Mouse (Mus musculus) embryonic facial prominence, embryonic 15.5 days (tissue): ENCODE results near the gene Ager. TPM values are rescaled to one million over a fixed set of nuclear protein-coding genes. Genes with fewer than 3 reads are reported as not detected.
A peak's percentile ranks its signal among the peaks of the same experiment; 100 is the strongest.

ENCODE experiments used
- ATAC-seq: fragments of 200-750 bp; cut with Nextera tagmentation; 2 replicates; pipeline ENCODE4 v1.8.0; 2017; ENCODE audit warnings: low read depth, moderate TSS enrichment; ENCODE audit not compliant: insufficient number of reproducible peaks, low FRiP score, low TSS enrichment
- H3K27ac ChIP-seq: fragments of 300-500 bp; sonication (generic); replicated peaks from 2 replicates; pipeline ENCODE4 v1.5.1; 2015; ENCODE audit warnings: mild to moderate bottlenecking, inconsistent platforms
- H3K27me3 ChIP-seq: fragments of 300-500 bp; sonication (generic); 2 replicates; pipeline ENCODE4 v1.6.1; 2015; ENCODE audit warnings: inconsistent platforms
- H3K36me3 ChIP-seq: fragments of 300-500 bp; sonication (generic); 2 replicates; pipeline ENCODE4 v1.6.1; 2015; ENCODE audit warnings: mild to moderate bottlenecking, inconsistent platforms
- H3K4me1 ChIP-seq: fragments of 300-500 bp; sonication (generic); 2 replicates; pipeline ENCODE4 v1.6.1; 2015; ENCODE audit warnings: inconsistent platforms
- H3K4me2 ChIP-seq: fragments of 300-500 bp; sonication (generic); replicated peaks from 2 replicates; pipeline ENCODE4 v1.6.1; 2015; ENCODE audit warnings: mild to moderate bottlenecking, inconsistent platforms
- H3K4me3 ChIP-seq: fragments of 300-500 bp; sonication (generic); replicated peaks from 2 replicates; pipeline ENCODE4 v1.5.1; 2015; ENCODE audit warnings: mild to moderate bottlenecking, inconsistent platforms
- H3K9ac ChIP-seq: fragments of 300-500 bp; sonication (generic); 2 replicates; pipeline ENCODE4 v1.6.1; 2015; ENCODE audit warnings: inconsistent platforms
- H3K9me3 ChIP-seq: fragments of 300-500 bp; sonication (generic); replicated peaks from 2 replicates; pipeline ENCODE4 v1.6.1; 2016; ENCODE audit warnings: inconsistent platforms
- WGBS: fragments of 180-500 bp; shearing (Covaris S2); methylation state at CpG from one replicate; pipeline ENCODE4 v1.1.7; 2015; 5-methylcytosine and 5-hydroxymethylcytosine counted together
- polyA plus RNA-seq: library from polyadenylated mRNA; unstranded; fragments of >200 nt; fragmentation: Nextera tagmentation; extraction: Ambion mirVana; gene quantifications from 2 replicates; pipeline ENCODE4 v1.2.1, GENCODE M21; 2015

The Ager gene
- polyA plus RNA-seq, 1 experiment from 2014 or later: 3.7 TPM

DNA sequence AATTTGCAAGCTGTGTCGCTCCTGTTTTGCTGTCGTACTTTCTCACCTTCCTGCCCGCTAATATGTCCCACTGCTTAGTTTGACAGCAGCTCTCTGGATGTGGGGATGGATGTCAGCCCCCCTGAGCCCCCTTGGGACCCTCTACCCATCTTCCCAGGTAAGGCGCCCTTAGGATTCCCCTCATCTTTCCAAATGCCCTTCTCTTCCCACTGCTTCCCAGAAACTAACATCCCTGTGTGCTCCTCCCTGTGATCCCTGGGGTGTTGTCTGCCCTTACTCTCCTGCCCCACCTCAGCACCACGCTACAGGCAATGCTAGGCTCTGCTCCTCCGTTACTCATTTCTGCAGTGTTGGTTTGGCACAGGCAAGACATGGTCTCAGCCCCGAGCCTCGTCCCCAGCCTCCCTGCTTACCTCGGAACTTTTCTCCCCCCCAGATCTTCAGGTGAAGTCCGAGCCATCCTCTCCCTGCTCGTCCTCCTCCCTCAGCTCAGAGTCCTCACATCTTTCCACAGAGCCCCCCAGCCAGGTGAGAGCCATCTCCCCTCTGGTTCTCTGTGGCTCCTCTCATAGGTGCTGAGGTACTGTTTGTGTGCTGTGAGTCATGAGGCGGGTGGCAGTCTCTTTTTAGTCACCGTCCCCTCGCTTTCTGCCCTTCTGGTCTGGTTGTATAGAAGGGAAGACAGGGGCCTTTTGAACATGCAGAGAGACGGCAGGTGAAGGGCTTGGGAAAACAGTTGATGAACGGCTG is 50.7 kb downstream of the Ager start:
- Histone ChIP-seq H3K36me3 (peaks cover 48% of the 10 kb centered on the region), H3K9ac (no peak overlapping the region)
- 74% methylated on average over 16 of the region's 16 CpGs for WGBS

DNA sequence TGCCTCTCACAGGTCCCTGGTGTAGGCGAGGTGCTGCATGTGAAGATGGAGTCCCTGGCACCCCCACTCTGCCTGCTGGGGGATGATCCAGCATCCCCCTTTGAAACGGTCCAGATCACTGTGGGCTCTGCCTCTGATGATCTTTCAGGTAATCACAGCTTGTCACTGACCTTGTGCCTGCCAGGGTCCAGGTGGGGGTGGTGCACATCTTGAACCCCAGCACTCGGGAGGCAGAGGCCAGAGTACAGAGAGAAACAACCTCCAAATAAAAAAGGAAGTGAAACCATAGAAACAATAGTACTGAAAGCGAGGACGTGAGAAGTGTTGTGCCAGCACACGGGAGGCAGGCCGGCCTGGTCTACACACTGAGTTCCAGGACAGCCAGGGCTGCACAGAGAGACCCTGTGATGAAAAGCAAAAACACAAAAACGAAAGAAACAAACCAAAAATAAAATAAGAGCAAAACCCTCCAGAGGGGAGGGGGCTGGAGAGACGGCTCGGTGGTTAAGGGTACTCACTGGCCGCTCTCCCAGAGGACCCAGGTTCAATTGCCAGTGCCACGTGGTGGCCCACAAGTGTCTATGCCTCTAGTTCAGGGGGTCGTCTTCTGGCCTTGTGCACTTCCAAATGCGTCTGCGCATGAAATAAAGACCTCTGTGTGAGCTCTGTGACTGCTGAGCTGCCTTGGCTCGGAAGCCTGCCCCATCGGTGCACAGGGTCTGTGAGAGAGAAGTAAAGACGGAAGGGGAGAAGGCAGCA is 51.6 kb downstream of the Ager start:
- Histone ChIP-seq H3K9me3 (no peaks in the 10 kb centered on the region), H3K27ac (no peak overlapping the region), H3K4me2 (no peak overlapping the region), H3K4me1 (peaks cover 31% of the 10 kb centered on the region), H3K27me3 (no peaks in the 10 kb centered on the region), H3K36me3 (peaks cover 54% of the 10 kb centered on the region), H3K9ac (no peak overlapping the region), H3K4me3 (no peak overlapping the region)
- WGBS: 85% methylated on average over 18 of the region's 18 CpGs
- ATAC-seq: no peak

More for the DNA sequence above, 50.7 kb downstream of the Ager start:
- peak overlapping the region; percentile 99 for H3K4me3 ChIP-seq
- no peaks in the 10 kb centered on the region for H3K27me3 ChIP-seq
- H3K9me3 ChIP-seq: no peaks in the 10 kb centered on the region
- no peak for ATAC-seq
- H3K4me2 ChIP-seq: peak overlapping the region; percentile 84
- H3K27ac ChIP-seq: no peak overlapping the region
- H3K4me1 ChIP-seq: peaks cover 33% of the 10 kb centered on the region

Other genes with a start within 250 kb of the Ager start
- gene Btnl2, start 243.0 kb upstream of the Ager start, polyA plus RNA-seq: 0.24 and 0.30 TPM in 2 replicates
- gene Btnl1, start 220.7 kb upstream of the Ager start, polyA plus RNA-seq: 0.08 TPM in 1 of 2 replicates, not detected in the other
- gene BC051142, start 199.0 kb upstream of the Ager start, polyA plus RNA-seq: 0.45 and 0.51 TPM in 2 replicates
- not detected in 2 replicates for gene Btnl4, start 120.5 kb upstream of the Ager start, polyA plus RNA-seq
- gene Btnl6, start 80.5 kb upstream of the Ager start, polyA plus RNA-seq: not detected in 2 replicates
- gene Notch4, start 33.6 kb upstream of the Ager start, polyA plus RNA-seq: 5.7 and 6.5 TPM in 2 replicates
- 8.5 and 9.7 TPM in 2 replicates for gene Gpsm3, start 8.1 kb upstream of the Ager start, polyA plus RNA-seq
- 11.0 and 13.3 TPM in 2 replicates for gene Pbx2, start 6.6 kb upstream of the Ager start, polyA plus RNA-seq
- 117 and 119 TPM in 2 replicates for gene Rnf5, start 5.8 kb downstream of the Ager start, polyA plus RNA-seq
- gene Agpat1, start 6.4 kb downstream of the Ager start, polyA plus RNA-seq: 57.6 and 61.2 TPM in 2 replicates
- 11.2 and 13.2 TPM in 2 replicates for gene Egfl8, start 18.1 kb downstream of the Ager start, polyA plus RNA-seq
- gene Ppt2, start 30.6 kb downstream of the Ager start, polyA plus RNA-seq: 27.5 and 28.3 TPM in 2 replicates
- gene Prrt1, start 31.7 kb downstream of the Ager start, polyA plus RNA-seq: 1.3 and 1.5 TPM in 2 replicates
- gene Fkbpl, start 46.9 kb downstream of the Ager start, polyA plus RNA-seq: 16.2 and 16.8 TPM in 2 replicates
- 88.8 and 94.7 TPM in 2 replicates for gene Atf6b, start 49.3 kb downstream of the Ager start, polyA plus RNA-seq
- gene Tnxb, start 72.7 kb downstream of the Ager start, polyA plus RNA-seq: 0.48 and 0.87 TPM in 2 replicates
- 1.4 and 2.1 TPM in 2 replicates for gene C4b, start 146.0 kb downstream of the Ager start, polyA plus RNA-seq
- gene Cyp21a1, start 206.7 kb downstream of the Ager start, polyA plus RNA-seq: 0.12 TPM in 1 of 2 replicates, not detected in the other
- gene Stk19, start 239.1 kb downstream of the Ager start, polyA plus RNA-seq: 30.4 and 33.8 TPM in 2 replicates
- gene Dxo, start 239.2 kb downstream of the Ager start, polyA plus RNA-seq: 66.2 and 70.7 TPM in 2 replicates